Mouse (Mus musculus): Measurements from ENCODE around the gene Olfr94.

DNA sequence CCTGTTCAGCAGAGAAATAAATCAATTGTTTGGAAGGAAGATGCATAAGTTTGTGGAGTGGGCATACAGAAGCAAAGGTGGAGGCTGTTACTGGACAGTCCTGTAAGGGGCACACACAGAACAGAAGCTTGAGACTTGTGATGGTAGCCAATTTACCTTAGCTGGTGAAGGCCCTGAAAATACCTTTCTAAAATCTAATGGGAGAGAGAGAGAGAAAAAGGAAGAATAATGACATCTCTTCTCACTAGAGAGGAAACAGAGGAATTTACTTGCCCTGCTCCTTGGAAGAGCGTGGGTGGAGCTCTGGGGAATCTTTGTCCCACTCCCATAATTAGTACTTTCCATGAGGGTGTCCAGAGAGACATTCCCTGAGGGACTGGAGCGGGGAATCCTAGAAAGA lies at the start of gene Olfr94:
- TF ChIP-seq MAX (IDR thresholded peaks at IDR 0.05), result no peak
- no peak for TF ChIP-seq MYOG (IDR thresholded peaks at IDR 0.05; ENCODE audit: control insufficient read depth, extremely low read depth, insufficient read length)

Measured in C2C12 (cell line).